Mouse (Mus musculus): ENCODE measurements around the gene Crb3. TPM values are rescaled to one million over a fixed set of nuclear protein-coding genes. Genes with fewer than 3 reads are reported as not detected.
A peak's percentile ranks its signal among the peaks of the same experiment; 100 is the strongest.

Gene Crb3
- total RNA-seq, 2 experiments from 2014 or later = 0.68 to 1.6 TPM

DNA sequence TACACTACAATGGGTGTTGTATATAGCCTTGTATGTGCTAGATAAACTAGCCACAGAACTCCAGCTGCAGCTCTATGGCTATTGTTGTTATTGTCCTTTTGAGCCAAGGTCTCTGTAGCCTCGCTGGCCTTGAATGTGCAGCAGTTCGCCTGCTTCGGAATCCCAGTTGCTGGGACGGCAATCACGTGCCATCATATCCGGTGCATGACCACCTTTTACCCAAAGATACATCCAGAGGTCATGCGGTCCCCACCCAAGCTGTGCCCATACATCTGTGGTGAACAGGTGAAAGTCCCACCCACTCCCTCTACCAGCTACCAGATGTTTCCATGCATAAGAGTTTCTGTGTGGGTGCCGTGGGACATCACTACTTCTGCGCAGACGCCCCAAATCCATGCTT lies 2.2 kb downstream of the Crb3 start:
- no peak for DNase-seq (ENCODE audit: low spot score in 2 of 2)

DNA sequence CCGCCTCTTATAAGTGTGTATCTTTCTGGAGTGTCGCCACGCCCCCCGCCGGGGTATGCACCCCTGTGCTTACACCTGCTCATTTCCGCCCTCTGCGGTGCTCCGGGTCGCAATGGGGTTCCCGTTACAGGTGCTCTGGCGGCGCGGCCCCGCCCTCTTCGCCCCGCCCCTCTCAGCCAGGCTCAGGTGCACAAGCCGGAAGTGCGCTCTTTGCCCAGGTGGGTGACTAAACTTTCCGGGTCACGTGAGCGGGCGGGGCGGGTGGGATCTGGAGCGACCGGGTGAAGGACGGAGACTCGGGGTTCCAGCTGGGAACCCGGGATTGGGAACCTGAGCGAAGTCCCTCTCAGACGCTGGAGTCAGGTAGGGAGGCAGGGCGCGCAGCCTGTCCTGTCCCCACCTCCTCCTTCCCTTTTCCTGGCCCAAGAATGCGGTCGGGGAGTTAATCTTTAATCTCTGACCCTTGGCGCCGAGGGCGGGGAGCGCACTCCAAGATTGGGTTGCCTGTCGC lies 3.2 kb downstream of the Crb3 start:
- no peak for DNase-seq (ENCODE audit: low spot score in 2 of 2)

DNA sequence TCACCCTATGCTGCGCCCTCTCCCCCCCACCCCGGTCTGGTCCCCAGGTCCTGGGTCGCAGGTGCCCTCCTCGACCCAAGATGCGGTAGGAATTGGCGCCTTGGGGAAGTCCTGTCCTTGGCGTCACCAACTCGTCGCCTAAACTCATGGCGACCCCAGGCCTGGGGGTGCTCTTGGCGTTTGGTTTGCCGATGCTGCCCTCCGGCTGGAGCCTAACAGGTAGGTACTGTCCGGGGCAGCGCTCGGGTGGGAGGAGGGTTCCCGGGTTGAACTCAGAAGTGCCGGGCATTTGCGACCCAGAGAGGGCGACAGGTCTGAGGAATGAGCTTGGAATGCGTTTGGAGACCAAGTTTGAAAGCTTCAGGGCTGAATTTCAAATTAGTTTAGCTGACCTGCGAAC lies 3.6 kb downstream of the Crb3 start:
- DNase-seq (ENCODE audit: low spot score in 2 of 2) = no peak

GRCm38 (mm10) chr17:57063031-57063430 lies 4.1 kb downstream of the Crb3 start:
- DNase-seq (ENCODE audit: low spot score in 2 of 2) = no peak

DNA sequence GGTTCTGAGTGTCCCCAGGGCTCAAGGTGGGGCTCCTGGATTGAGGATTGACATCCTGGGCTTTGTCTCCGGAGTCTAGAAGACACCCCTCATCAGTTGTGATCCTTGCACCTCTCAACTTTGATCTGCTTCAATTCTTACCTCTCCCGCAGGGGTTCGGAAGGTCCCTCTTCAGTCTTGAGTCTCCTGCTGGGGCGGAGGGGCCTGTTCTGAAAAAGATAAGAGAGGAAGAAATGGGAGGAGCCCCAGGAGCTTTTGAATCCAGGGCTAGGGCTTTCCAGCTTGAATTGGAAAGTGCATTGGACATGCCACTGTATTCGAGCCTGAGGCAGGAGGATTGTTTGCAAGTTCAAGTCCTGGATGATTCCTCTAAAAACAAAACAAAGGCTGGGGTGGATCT lies 8.0 kb downstream of the Crb3 start:
- no peak for DNase-seq (ENCODE audit: low spot score in 2 of 2)

DNA sequence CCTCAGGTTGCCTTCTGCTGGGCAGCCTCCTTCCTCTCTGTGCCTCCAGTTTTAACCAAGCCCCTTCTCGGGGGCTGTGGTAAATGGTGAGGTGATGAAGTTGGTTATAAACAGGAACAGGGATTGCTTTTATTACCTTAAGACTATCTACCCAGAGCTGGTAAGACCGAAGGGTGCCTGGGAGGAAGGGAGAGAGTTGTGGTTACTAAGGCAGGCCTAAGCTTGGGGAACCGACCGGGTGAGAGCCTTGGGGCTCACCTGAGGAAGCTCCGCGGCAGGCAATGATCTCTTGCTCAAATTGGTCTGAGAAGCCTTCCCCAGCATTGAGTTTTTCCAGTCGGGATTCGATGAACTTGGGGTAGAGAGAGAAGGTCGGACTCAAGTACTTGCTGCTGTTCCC lies 11.4 kb downstream of the Crb3 start:
- DNase-seq (ENCODE audit: low spot score in 2 of 2) = no peak

DNA sequence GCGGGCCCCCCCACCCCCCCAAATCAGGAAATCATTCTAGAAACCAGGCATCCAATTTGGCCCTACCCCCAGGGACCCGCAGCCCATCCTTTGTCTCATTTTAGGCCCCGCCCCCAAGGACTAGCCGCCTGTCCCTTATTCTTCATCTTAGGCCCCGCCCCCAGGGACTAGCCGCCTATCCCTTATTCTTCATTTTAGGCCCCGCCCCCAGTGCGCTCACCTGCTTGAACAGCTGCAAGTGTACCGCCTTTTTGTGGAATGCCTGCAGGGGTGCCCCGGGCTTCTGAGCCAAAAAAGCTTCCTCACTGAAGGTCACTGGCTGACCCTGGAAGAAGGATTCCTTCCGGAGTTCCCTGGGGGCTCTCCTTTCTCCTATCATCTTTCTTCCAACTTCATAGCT lies 11.8 kb downstream of the Crb3 start:
- DNase-seq (ENCODE audit: low spot score in 2 of 2) = no peak

GRCm38 (mm10) chr17:57076916-57077315 lies 18.0 kb downstream of the Crb3 start:
- no peak for DNase-seq (ENCODE audit: low spot score in 2 of 2)

GRCm38 (mm10) chr17:57078336-57078735 lies 19.4 kb downstream of the Crb3 start, which contains the start of gene Dennd1c:
TSS of gene Dennd1c (minus strand) at chr17:57078514.
- DNase-seq (ENCODE audit: low spot score in 2 of 2) = no peak

GRCm38 (mm10) chr17:57079919-57080318 lies 21.0 kb downstream of the Crb3 start:
- DNase-seq (ENCODE audit: low spot score in 2 of 2) = no peak

GRCm38 (mm10) chr17:57081234-57081842 lies 22.4 kb downstream of the Crb3 start:
- no peak for DNase-seq (ENCODE audit: low spot score in 2 of 2)

DNA sequence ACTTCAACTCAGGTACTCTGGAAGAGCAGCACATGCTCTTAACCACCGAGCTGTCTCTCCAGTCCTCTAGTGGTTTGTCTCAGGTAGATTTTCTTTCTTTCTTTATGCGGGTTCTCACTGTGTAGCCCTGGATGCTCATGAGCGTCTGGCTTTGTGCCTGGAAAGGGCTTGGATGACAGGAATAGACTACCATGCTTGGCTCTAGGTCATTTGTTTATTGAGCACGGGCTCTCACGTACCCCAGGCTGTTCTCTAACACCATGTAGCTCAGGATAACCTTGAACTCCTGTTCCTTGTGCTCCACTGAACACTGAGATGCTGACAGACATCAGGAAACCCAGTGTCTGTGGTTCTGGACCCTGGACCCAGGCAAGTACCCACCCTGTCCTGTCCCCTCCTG lies 23.6 kb downstream of the Crb3 start:
- DNase-seq (ENCODE audit: low spot score in 2 of 2) = no peak

DNA sequence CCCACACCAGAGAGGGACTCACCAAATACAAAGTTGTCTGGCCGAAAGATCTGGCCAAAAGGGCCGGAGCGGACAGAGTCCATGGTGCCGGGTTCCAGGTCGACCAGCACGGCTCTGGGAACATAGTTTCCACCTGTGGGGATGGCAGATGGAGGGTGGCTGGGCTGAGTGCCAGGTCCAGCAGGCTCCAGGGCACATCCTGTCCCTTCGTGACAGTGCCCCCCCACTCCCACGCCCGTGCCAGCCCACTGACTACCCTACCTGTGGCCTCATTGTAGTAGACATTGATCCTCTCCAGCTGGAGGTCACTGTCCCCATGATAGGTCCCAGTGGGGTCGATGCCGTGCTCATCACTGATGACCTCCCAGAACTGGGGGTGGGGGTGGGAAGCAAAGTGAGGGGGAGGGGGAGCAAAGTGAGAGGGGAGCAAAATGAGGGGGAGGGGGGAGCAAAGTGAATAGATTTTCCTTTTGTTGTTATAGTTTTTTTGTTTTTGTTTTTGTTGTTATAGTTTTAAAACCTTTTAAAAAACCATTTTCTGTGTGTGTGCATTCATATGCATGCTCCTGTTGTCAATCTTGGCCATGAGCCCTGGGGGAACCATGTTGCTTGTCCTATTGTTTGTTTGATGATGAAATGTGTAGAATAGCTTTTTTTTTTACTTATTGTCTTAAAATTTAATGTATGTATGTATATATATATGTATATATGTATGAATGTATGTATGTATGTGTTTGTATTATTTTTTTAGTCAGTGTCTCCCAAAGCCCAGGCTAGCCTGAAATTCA lies 27.3 kb downstream of the Crb3 start:
- no peak for DNase-seq (ENCODE audit: low spot score in 2 of 2)

DNA sequence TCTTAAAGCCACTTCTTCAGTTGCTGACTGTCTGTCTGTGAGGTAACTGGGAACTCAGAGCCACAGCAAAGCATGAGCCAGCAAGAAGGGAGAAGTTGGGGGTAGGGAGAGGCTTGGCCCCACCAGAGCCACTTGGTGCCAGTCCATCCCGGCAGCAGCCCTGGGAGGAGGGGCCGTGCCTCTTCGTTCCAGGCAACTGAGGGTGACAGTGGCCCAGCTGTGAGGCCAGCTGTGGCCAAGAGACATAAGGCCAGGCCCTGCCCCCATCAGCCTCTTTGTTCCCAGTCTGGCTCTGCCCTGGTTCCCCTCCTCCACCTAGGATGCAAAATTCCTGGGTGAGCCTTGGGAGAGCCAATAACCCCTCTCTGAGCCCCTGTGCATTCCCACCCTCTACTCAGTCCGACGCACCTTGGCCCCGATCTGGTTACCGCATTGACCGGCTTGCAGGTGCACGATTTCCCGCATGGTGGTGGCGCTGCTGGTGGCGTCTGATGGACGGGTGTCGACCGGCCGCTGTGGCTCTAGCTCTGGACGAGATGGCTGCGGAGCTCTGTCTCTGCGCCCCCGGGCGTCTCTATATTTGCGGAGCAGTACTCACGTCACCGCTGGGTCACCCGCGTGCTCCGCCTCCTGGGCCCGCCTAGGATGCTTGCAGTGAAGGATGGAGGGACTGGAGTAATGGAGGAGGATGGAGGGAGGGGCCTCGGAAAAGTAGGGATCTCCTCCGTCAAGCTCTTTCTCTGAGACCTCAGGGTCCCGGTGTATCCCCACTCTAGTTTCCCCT lies 28.3 kb downstream of the Crb3 start, which contains the start of gene Tubb4a:
Gene Tubb4a (minus strand): TSS at position 734 of the 784 bp plus-strand sequence.
- DNase-seq (ENCODE audit: low spot score in 2 of 2) = peak; percentile 89 to 90

- no peak for DNase-seq (ENCODE audit: low spot score in 2 of 2)
Measured at GRCm38 (mm10) chr17:57094222-57094621, 35.3 kb downstream of the Crb3 start.

DNA sequence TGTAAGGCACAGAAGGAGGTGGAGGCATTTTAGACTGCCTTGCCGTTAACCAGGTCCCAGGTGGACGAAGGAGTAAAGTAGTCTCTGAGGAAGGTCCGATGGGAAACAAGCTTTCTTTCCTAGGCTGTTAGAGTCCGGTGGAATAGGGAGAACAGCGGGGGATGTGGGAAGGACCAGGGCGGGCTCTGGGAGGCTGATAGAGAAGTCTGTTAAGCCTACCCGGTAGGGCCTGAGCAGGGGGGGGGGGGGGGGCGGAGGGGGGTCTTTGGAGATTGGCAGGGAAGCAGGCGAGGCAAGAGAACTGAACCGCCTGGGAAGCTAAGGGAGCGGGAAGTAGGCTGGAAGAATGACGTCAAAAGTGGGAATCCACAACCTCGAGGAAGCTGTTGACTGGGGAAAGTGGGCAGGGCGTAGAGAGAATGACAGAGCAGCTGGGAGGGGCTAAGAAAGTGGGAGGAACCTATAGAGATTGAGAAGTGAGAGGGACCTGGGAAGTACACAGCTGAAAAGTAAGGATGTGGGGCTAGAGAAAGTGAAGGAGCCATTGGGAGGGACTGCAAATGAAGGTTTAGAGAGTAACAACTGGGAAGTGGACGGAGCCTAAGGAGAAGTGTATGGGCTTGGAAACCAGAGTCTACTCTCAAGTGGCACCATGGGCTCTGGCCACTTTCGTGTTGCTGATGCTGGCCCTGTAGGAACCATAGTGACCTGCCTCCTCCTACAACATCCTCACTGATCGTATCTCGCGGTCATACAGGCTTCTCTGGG lies 37.1 kb downstream of the Crb3 start:
- DNase-seq (ENCODE audit: low spot score in 2 of 2) = no peak

DNA sequence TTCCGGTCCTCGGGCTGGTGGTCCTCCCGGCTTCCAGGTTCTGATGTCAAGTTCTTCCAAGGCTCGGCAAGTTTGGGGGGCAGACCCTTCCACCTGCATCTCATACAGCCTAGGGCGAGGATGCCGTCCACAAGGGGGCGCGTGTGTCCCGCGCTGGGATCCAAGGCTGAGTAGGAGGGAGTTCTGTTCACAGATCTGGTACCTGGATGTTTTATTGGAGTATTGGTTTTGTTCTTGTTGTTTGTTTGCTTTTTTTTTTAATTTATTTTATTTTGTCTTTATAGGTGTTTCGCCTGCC lies 37.7 kb downstream of the Crb3 start:
- DNase-seq (ENCODE audit: low spot score in 2 of 2) = peak; percentile 86 to 89

DNA sequence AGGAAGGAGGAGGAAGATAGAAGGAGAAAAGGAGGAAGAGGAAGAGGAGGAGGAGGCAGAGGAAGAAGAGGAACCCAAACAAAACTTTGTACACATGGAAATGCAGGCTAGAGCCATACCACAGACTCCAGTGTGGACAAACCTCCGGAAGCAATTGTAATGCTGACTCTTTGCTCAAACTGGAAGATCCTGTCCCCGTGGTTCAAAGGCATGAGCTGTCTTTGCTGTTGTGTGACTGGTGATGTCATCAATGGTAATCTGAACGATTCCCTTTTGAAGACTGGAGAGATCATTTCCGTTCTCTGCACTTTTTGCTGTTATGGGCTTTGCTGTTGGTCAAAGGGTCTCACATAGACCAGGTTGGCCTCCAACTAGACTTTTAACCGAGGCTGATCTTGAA lies 39.4 kb downstream of the Crb3 start:
- no peak for DNase-seq (ENCODE audit: low spot score in 2 of 2)

DNA sequence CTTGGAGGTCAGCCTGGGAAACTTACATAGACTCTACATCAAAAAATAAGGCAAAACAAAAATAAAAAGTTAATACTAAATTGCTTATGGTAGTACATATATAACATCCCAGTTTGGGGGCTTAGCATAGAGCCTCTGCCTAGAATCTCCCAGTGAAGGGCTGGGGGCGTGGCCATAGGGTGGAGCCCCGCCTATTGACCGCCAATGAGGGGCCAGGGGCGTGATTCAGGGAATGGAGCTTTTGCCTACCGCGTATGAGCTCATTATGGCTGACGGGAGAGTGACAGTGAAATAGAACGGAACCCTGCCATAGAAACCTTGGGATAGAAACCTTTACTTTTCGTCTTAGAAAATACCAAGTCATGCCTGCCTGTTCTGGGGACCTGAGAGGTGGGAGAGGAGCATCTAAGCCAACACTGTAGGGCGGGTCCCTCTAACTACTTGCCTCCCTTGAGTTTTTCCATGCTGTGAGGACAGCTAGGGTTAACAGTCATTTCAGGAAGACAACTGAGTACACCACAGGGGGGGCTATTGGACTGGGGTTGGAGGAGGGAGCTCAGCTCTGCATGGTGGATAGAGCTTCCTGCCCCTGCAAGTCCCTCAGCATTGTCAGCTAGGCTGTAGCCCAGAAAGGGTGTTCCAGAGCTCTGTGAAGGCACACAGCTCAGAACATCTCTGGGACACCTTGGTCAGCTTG lies 40.9 kb downstream of the Crb3 start:
- no peak for DNase-seq (ENCODE audit: low spot score in 2 of 2)

- no peak for DNase-seq (ENCODE audit: low spot score in 2 of 2)
Measured at GRCm38 (mm10) chr17:57102276-57102675, 43.4 kb downstream of the Crb3 start.

DNA sequence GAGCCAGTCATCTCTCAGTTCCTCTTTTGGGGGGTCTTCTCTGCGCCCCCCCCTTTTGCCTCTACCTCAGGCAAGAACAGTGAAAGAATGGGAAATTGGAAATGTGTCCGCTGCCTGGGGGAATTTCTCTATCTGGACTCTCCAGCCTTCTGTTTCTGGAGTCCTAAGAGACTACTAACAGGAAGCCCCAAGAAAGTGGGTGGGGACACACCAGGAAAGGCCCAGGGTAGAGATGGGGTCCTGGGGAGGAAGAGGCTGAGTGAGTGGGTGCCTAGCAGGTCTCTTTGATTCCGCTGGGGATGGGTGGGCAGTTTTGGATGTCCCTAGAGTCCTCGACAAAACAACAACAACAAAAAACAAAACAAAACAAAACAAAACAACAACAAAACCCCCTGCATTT lies 45.6 kb downstream of the Crb3 start:
- DNase-seq (ENCODE audit: low spot score in 2 of 2) = no peak

All from left cerebral cortex, adult 18-20 months (tissue).